Mouse (Mus musculus) right cerebral cortex, adult 2 months (tissue): ENCODE results near the gene Sap30l.

Source experiments
- DNase-seq, 2 experiments: peaks; one replicate each; pipeline ENCODE4 v3.0.0; 2021 to 2022; ENCODE audit warnings: low spot score in 2 of 2

Gene Sap30l

GRCm38 (mm10) chr11:57800971-57801765, at the start of gene Sap30l:
TSS of gene Sap30l (plus strand) at chr11:57801637.
- peak; percentile 97 to 99 for DNase-seq

GRCm38 (mm10) chr11:57753538-57754203, 47.8 kb upstream of the Sap30l start:
- peak in 1 of 2 experiments; percentile 8 for DNase-seq

DNA sequence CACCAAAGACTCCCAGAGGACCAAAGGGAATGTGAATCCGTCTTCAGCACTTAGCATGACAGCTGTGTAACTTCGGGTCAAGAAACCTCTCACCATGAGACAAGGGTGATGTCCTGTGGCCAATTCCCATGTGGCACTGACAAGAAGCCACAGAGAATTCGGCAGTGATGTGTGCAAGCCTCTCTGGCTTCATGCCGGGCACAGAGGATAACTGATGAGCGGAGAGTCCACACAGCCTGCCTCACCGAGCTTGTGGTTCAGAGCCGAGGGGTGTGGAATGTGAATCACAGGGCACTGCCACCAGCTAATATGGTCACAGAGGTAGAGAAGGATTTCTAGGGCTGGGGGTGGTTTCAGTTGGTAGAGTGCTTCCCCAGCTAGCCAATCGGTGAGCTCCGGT, 42.8 kb upstream of the Sap30l start:
- DNase-seq, result no peak

- no peak for DNase-seq
Measured at GRCm38 (mm10) chr11:57760509-57761058, 40.9 kb upstream of the Sap30l start.

DNA sequence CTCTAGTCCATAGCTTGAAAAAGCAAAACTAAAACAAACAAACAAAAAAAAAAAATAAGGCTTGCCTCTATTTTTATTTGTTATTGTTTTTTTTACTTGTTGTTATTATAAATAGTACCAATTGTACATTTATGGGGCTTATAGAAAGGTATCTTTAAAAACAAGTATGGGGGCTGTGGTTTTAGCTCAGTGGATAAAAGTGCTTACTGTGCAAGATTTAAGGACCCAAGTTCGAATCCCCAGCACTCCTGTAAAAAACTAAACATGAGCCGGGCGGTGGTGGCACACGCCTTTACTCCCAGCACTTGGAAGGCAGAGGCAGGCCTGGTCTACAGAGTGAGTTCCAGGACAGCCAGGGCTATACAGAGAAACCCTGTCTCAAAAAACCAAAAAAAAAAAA, 40.1 kb upstream of the Sap30l start:
- DNase-seq, result no peak

GRCm38 (mm10) chr11:57764124-57764523, 37.3 kb upstream of the Sap30l start:
- DNase-seq, result no peak

DNA sequence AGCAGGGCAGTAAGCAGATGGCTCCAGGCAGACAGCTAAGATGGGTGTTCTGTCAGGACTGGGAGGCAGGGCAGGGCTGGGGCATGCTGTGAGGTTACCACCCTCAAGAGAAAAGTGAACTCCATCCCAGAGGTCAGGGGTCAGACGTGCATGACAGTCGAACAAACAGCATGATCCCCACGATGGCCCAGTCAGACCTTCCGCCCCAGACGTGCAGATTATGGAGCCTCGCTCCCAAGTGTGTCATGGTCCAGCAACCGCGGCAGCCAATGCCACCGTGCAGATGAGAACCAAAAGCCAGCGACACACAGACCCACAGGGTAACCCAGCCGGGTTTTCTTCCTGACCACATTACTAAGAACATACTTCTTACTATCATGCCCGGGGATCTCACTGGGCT, 34.8 kb upstream of the Sap30l start:
- no peak for DNase-seq

- DNase-seq, result no peak
Measured at GRCm38 (mm10) chr11:57767171-57767570, 34.3 kb upstream of the Sap30l start.

DNA sequence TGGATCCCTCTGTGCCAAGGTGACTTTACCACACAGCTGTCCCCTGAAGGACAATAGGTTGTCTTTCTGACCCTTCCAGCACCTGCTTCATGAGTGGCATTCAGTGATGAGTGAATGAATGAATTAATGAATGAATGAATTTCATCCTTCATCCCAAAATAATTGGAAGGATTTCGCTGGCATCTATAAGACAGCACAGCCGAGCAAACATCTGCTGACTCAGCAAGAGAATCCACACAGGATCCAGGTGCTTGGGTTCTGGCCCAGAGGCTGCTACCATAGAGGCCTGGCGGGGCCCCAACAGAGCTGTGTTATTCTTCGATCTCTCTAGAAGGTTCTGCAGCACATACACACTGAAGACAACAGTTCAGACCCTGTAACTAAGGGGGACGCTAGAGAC, 30.7 kb upstream of the Sap30l start:
- no peak for DNase-seq

GRCm38 (mm10) chr11:57771676-57772075, 29.8 kb upstream of the Sap30l start:
- no peak for DNase-seq

GRCm38 (mm10) chr11:57773479-57773878, 28.0 kb upstream of the Sap30l start:
- no peak for DNase-seq

- no peak for DNase-seq
Measured at GRCm38 (mm10) chr11:57773936-57774335, 27.5 kb upstream of the Sap30l start.

- no peak for DNase-seq
Measured at GRCm38 (mm10) chr11:57775868-57776267, 25.6 kb upstream of the Sap30l start.

DNA sequence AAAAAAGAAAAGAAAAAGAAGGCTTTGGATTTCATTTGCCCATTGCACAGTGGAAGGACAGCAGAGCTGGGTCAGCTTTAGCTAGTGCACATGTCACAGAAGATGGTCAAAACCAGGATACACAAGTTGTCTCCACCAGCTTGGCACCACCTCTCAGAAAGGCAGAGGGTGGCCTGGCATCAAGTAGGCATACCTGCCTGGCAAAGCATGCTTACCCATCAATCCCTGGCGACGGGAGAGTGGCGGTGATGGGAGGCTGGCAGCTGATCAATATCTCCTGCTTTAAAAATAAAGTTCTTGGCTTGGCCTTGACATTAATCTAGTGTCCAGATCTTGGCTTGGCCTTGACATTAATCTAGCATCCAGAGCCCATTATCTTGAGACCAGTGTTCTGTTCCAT, 24.9 kb upstream of the Sap30l start:
- no peak for DNase-seq

DNA sequence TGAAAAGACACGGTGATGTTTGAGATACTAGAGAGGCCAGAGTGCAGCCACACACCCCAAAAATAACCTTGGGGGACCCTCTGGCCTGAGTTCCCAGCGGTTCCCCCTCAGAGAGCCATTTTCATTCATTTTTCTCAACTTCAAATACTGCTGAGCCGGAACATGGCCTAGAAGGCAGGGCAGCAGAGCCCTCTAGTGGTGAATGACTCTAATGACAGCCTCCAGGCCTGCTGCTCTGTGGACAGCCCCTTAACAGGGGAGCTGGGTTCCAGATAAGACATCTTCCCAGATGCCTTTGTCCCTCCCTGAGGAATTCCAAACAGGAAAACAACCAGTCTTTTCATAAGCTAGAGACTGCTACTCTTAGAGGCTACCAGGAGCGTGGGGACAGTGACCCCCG, 23.1 kb upstream of the Sap30l start:
- peak; percentile 54 to 56 for DNase-seq

GRCm38 (mm10) chr11:57779824-57780223, 21.6 kb upstream of the Sap30l start:
- no peak for DNase-seq

- DNase-seq, result peak; percentile 72 to 79
Measured at GRCm38 (mm10) chr11:57786616-57787418, 14.6 kb upstream of the Sap30l start.

DNA sequence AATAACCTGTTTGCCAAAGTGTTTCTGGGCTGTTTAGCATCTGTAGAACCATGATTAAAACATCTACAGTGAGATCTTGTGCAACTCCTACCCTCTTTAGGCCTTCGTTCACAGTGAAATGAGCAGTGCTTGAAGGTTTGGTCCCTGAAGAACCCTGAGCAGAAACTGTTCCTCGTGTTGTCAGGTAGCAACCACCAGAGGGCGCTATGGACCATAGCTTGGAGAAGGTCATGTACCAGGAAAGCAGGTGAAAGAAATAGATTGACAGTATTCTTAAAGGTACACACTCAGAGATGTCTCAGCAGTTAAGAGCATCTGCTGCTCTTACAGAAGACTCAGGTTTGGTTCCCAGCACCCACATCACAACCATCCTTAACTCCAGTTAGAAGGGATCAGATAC, 13.5 kb upstream of the Sap30l start:
- DNase-seq, result no peak

DNA sequence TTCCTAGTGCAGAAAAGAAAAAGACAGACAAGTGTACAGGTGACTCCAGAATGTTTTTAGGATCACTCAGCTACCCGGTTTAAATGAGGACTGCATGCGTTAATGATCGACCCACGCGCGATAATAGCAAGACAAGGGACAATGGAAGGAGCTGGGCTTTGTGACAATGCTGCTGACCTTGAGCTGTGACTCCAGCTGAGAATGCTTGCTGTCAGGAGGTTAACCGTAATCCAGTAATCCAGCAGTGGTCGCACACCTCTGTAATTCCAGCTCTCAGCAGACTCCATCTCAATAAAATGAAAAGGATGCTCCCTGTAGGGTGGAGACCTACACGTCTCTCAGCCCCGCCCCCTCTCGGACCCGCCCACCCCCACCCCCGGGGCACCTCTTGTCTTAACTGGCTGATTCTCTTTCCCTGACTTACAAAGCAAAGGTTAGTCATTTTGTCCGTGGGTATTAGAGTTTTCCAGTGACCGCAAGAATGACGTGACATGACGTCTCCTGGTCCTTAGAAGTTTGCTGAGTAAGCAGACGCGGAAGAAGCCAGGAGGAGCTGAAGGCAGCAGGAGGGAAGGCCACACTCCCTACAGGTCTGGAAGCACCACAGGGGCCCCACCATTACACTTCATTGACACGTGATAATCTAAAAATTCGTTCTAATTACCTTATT, 10.4 kb upstream of the Sap30l start:
- no peak for DNase-seq

DNA sequence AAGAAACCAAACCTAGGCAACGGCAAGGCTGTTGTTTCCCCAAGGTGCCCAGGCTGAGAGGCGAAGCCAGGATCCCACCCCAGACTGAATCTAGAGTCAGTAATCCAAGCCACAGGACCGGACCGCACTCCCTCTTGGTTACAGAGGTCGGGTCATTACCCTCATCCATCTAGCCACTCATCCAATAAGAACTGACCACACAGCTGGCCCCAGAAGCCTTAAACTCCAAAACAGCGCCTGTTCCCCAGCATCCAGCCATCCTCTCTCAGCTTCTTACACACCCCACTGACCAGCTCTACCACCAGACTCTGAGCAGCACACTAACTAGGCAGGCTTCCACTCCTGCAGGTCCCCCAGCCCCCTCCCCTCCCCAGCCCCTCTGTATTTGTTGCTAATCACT, 6.4 kb upstream of the Sap30l start:
- DNase-seq, result no peak

DNA sequence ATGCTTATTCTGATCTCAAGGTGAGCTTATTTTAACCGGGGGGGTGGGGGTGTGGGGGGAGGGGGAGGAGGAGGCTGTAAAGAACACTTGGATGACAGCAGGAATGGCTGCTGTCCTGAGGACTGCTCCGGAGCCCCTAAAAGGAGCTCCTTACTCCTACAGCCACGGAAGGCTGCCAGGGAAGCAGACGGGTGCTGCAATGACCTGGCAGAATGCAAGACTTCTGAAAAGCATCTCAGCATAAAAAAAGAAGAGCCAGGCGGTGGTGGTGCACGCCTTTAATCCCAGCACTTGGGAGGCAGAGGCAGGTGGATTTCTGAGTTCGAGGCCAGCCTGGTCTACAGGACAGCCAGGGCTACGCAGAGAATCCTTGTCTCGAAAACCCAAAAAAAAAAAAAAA, 3.6 kb upstream of the Sap30l start:
- DNase-seq, result no peak

- no peak for DNase-seq
Measured at GRCm38 (mm10) chr11:57799456-57799855, 2.0 kb upstream of the Sap30l start.
